Mouse (Mus musculus): ENCODE measurements around the gene Tram2.
A peak's percentile ranks its signal among the peaks of the same experiment; 100 is the strongest.

Tram2 gene

GRCm38 (mm10) chr1:21079217-21079773, at the start of gene Tram2:
Gene Tram2 (minus strand): TSS chr1:21079229.
- peak; percentile 98 for DNase-seq (ENCODE audit: extremely low spot score)

GRCm38 (mm10) chr1:21124713-21125336, 45.8 kb upstream of the Tram2 start:
- DNase-seq (ENCODE audit: extremely low spot score) = no peak

- no peak for DNase-seq (ENCODE audit: extremely low spot score)
These were observed 24.8 kb upstream of the Tram2 start for GRCm38 (mm10) chr1:21103784-21104183.

- peak; percentile 42 for DNase-seq (ENCODE audit: extremely low spot score)
These were observed 22.4 kb upstream of the Tram2 start for GRCm38 (mm10) chr1:21101221-21102006.

- no peak for DNase-seq (ENCODE audit: extremely low spot score)
These were observed 21.7 kb upstream of the Tram2 start for GRCm38 (mm10) chr1:21100726-21101125.

GRCm38 (mm10) chr1:21097001-21097989, 18.3 kb upstream of the Tram2 start:
- no peak for DNase-seq (ENCODE audit: extremely low spot score)

- DNase-seq (ENCODE audit: extremely low spot score) = no peak
These were observed 15.7 kb upstream of the Tram2 start for GRCm38 (mm10) chr1:21094644-21095215.

GRCm38 (mm10) chr1:21089661-21090117, 10.7 kb upstream of the Tram2 start:
- DNase-seq (ENCODE audit: extremely low spot score) = no peak

GRCm38 (mm10) chr1:21086291-21086690, 7.3 kb upstream of the Tram2 start:
- DNase-seq (ENCODE audit: extremely low spot score) = no peak

- no peak for DNase-seq (ENCODE audit: extremely low spot score)
These were observed 5.6 kb upstream of the Tram2 start for GRCm38 (mm10) chr1:21084661-21085060.

GRCm38 (mm10) chr1:21080362-21080761, 1.3 kb upstream of the Tram2 start:
- peak; percentile 23 for DNase-seq (ENCODE audit: extremely low spot score)

GRCm38 (mm10) chr1:21078481-21079214, 381 bp downstream of the Tram2 start:
- DNase-seq (ENCODE audit: extremely low spot score) = no peak

GRCm38 (mm10) chr1:21077619-21078018, 1.4 kb downstream of the Tram2 start:
- no peak for DNase-seq (ENCODE audit: extremely low spot score)

- no peak for DNase-seq (ENCODE audit: extremely low spot score)
These were observed 1.8 kb downstream of the Tram2 start for GRCm38 (mm10) chr1:21077191-21077590.

GRCm38 (mm10) chr1:21075986-21076495, 3.0 kb downstream of the Tram2 start:
- peak; percentile 35 for DNase-seq (ENCODE audit: extremely low spot score)

- DNase-seq (ENCODE audit: extremely low spot score) = peak; percentile 42
These were observed 4.8 kb downstream of the Tram2 start for GRCm38 (mm10) chr1:21074231-21074630.

GRCm38 (mm10) chr1:21072875-21073444, 6.1 kb downstream of the Tram2 start:
- no peak for DNase-seq (ENCODE audit: extremely low spot score)

GRCm38 (mm10) chr1:21070658-21071057, 8.4 kb downstream of the Tram2 start:
- DNase-seq (ENCODE audit: extremely low spot score) = no peak

GRCm38 (mm10) chr1:21069830-21070522, 9.1 kb downstream of the Tram2 start:
- DNase-seq (ENCODE audit: extremely low spot score) = no peak

Measured in embryo, embryonic 9.5 days (tissue).